Mouse (Mus musculus): ENCODE results near the gene Fam98b.

GRCm38 (mm10) chr2:117200869-117201338 lies 48.6 kb upstream of the Fam98b start:
- TF ChIP-seq USF1 (IDR thresholded peaks at IDR 0.05; ENCODE audit: low read depth): no peak
- no peak for TF ChIP-seq CTCF (IDR thresholded peaks at IDR 0.05; ENCODE audit: control insufficient read depth, insufficient read depth, insufficient read length)
- TF ChIP-seq MYOG (IDR thresholded peaks at IDR 0.05; ENCODE audit: control insufficient read depth, extremely low read depth, insufficient read length): no peak
- TF ChIP-seq CEBPB (IDR thresholded peaks at IDR 0.05; ENCODE audit: low read depth): no peak
- no peak for TF ChIP-seq MAX (IDR thresholded peaks at IDR 0.05)
- TF ChIP-seq FOSL1 (IDR thresholded peaks at IDR 0.05; ENCODE audit: insufficient read depth, low read length, poor library complexity, severe bottlenecking): no peak

Data from C2C12 (cell line).